Mouse (Mus musculus) T-cell, adult 2 months (primary cell): ENCODE results near the gene Clec4a4.
"Not testable (repeated sequence)": the region's sequence is repeated elsewhere in the genome, so short reads cannot be mapped to it uniquely, and the experiment has no call there.

ENCODE experiments used
- DNase-seq: peaks from one replicate; pipeline ENCODE4 v3.0.0; 2022; ENCODE audit warnings: low spot score

Gene Clec4a4

GRCm38 (mm10) chr6:122989876-122990437, at the start of gene Clec4a4:
Gene Clec4a4, plus strand, starts transcription at chr6:122990367.
- DNase-seq, result no peak

GRCm38 (mm10) chr6:122946760-122947159, 43.4 kb upstream of the Clec4a4 start:
- DNase-seq, result no peak

- no peak for DNase-seq
Measured at GRCm38 (mm10) chr6:122952401-122952800, 37.8 kb upstream of the Clec4a4 start, which contains the start of gene Clec4a3. Gene Clec4a3, plus strand, starts transcription at chr6:122952515.

GRCm38 (mm10) chr6:122964562-122964961, 25.6 kb upstream of the Clec4a4 start:
- no peak for DNase-seq

- DNase-seq, result no peak
Measured at GRCm38 (mm10) chr6:122969048-122969447, 21.1 kb upstream of the Clec4a4 start.

- not testable (repeated sequence) for DNase-seq
Measured at GRCm38 (mm10) chr6:123004696-123005095, 14.5 kb downstream of the Clec4a4 start.

DNA sequence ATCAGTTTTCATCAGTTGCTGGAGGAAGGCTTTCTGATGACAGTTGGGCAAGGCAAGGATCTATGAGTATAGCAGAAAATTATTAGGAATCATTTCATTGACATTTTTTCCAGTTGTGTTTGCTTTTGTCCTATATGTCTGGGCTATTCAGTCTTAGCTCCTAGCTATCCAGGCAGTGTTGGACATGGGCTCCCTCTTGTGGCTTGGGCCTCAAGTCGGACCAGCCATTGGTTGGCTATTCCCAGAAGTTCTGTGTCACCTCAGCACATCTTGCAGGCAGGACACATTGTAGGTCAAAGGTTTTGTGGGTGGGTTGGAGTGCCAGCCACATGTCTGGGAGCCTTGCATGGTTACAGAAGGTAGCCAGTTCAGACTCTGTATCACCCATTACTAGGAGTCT, 15.4 kb downstream of the Clec4a4 start:
- DNase-seq, result no peak

DNA sequence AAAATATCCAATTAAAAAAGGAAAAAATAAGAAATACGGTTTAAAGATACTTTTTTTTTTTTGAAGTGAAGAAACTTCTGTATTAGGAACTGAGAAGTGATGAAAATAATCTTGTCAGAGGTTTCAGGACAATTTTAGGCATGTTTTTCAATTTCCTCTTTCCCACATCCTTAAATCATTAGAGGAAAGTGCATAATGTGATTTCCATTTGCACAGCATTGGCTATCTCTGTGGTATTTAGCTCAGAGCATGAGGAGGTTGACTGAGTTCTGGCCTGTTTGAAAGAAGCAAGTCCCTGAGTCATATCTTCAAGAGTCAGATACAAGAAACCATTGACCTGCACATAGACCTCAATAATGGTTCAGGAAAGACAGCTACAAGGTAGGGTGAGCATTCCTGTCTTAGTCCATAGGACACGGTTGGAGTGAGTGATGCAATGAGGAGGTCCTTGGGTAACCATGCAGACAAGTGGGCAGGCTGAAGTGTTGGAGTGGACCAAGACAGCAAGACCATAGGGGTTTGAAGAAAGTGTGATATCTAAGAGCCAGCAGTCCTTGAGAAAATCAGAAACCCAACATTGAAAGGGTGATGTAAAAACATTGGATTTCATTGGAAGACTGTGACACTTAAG, 59.7 kb downstream of the Clec4a4 start, which contains the start of gene Clec4b1:
Clec4b1 (plus strand) TSS at position 221 of the 631 bp plus-strand sequence.
- no peak for DNase-seq
